Mouse (Mus musculus) forebrain, embryonic 12.5 days (tissue): ENCODE measurements around the gene Prdm10. TPM values are rescaled to one million over a fixed set of nuclear protein-coding genes. Genes with fewer than 3 reads are reported as not detected.

Experiments used
- ATAC-seq: fragments of 200-750 bp; cut with Nextera tagmentation; 2 replicates; pipeline ENCODE4 v1.8.0; 2017; ENCODE audit warnings: moderate TSS enrichment; ENCODE audit not compliant: low FRiP score
- H3K27ac ChIP-seq: fragments of 300-500 bp; sonication (generic); 2 replicates; pipeline ENCODE4 v1.5.1; 2016; ENCODE audit warnings: mild to moderate bottlenecking
- H3K27me3 ChIP-seq: fragments of 300-500 bp; sonication (generic); 2 replicates; pipeline ENCODE4 v1.6.1; 2016; ENCODE audit warnings: mild to moderate bottlenecking
- H3K36me3 ChIP-seq: fragments of 300-500 bp; sonication (generic); replicated peaks from 2 replicates; pipeline ENCODE4 v1.6.1; 2016; ENCODE audit warnings: mild to moderate bottlenecking
- H3K4me1 ChIP-seq: fragments of 300-500 bp; sonication (generic); 2 replicates; pipeline ENCODE4 v1.6.1; 2016
- H3K4me2 ChIP-seq: fragments of 300-500 bp; sonication (generic); 2 replicates; pipeline ENCODE4 v1.6.1; 2016; ENCODE audit warnings: mild to moderate bottlenecking, moderate library complexity
- H3K4me3 ChIP-seq: fragments of 300-500 bp; sonication (generic); replicated peaks from 2 replicates; pipeline ENCODE4 v1.5.1; 2016; ENCODE audit warnings: mild to moderate bottlenecking
- H3K9ac ChIP-seq: fragments of 300-500 bp; sonication (generic); 2 replicates; pipeline ENCODE4 v1.6.1; 2016; ENCODE audit warnings: mild to moderate bottlenecking
- H3K9me3 ChIP-seq: fragments of 300-500 bp; sonication (generic); 2 replicates; pipeline ENCODE4 v1.6.1; 2016
- whole genome bisulfite sequencing: fragments of 180-500 bp; shearing (Covaris S2); methylation state at CpG from one replicate; pipeline ENCODE4 v1.1.7; 2016; 5-methylcytosine and 5-hydroxymethylcytosine counted together
- polyA plus RNA-seq: library from polyadenylated mRNA; unstranded; fragments of >200 nt; fragmentation: Nextera tagmentation; extraction: Ambion mirVana; gene quantifications from 2 replicates; pipeline ENCODE4 v1.2.1, GENCODE M21; 2016

Gene Prdm10
- polyA plus RNA-seq, 1 experiment from 2014 or later: 10.7 TPM

GRCm38 (mm10) chr9:31348915-31349314, 68.6 kb downstream of the Prdm10 start:
- peaks cover 17% of the 10 kb centered on the region for H3K36me3 ChIP-seq
- no peaks in the 10 kb centered on the region for H3K9me3 ChIP-seq
- H3K4me2 ChIP-seq: no peak overlapping the region
- no peak overlapping the region for H3K9ac ChIP-seq
- no peak overlapping the region for H3K27ac ChIP-seq
- no peaks in the 10 kb centered on the region for H3K27me3 ChIP-seq
- peaks cover 6% of the 10 kb centered on the region; the same call in 1 of the 2 replicates for H3K4me1 ChIP-seq
- 71% methylated on average over 11 of the region's 11 CpGs for WGBS
- H3K4me3 ChIP-seq: no peak overlapping the region
- ATAC-seq: peak; percentile 69

GRCm38 (mm10) chr9:31352716-31353115, 72.4 kb downstream of the Prdm10 start:
- H3K9ac ChIP-seq: no peak overlapping the region
- no peaks in the 10 kb centered on the region for H3K9me3 ChIP-seq
- no peaks in the 10 kb centered on the region for H3K27me3 ChIP-seq
- peaks cover 44% of the 10 kb centered on the region for H3K36me3 ChIP-seq
- H3K4me2 ChIP-seq: no peak overlapping the region
- WGBS: 94% methylated on average over 2 of the region's 2 CpGs
- H3K4me1 ChIP-seq: no peaks in the 10 kb centered on the region
- H3K4me3 ChIP-seq: no peak overlapping the region
- no peak overlapping the region for H3K27ac ChIP-seq
- no peak for ATAC-seq

DNA sequence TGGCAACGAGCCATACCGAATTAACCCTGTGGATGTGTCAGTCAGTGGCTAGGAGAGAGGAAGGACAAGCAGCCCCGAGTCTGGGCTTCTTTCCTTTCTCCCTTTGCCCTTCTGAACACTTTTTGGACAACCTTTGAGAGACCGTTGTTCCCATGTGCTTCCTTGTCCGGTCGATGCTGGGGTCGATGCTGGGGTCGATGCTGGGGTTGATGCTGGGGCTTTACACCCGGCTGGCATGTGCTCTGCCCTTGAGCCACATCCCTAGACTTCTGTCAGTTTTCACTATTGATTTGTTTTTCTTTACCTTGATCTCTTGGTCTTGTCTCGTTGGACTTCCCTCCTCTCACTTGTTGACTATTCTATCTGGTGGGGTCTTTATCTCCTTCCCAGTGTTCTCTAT, 73.2 kb downstream of the Prdm10 start:
- WGBS: 95% methylated on average over 10 of the region's 10 CpGs
- no peaks in the 10 kb centered on the region for H3K4me1 ChIP-seq
- peaks cover 49% of the 10 kb centered on the region for H3K36me3 ChIP-seq
- H3K27ac ChIP-seq: no peak overlapping the region
- H3K4me3 ChIP-seq: no peak overlapping the region
- H3K9me3 ChIP-seq: no peaks in the 10 kb centered on the region
- ATAC-seq: no peak
- H3K9ac ChIP-seq: no peak overlapping the region
- H3K4me2 ChIP-seq: no peak overlapping the region
- no peaks in the 10 kb centered on the region for H3K27me3 ChIP-seq

DNA sequence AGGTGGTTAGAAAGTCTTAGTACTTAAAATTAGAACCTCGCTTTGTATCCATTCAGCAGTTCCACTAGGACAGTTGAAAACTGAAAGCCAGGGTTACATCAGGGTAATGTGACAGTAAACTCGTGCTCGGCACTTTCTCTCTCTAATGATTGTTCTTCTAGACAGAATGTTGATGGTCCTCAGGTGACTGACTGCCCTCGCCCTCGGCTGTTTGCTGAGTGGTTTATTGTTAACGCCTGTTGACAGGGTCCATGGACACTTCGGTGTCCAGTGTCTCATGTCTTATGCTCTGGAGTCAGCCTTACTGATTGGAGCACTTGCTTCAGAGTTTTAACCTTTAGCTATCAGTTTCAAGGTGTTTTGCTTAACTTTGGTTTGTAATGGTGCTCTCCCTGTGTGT, 73.7 kb downstream of the Prdm10 start:
- Histone ChIP-seq H3K4me2 (no peak overlapping the region), H3K27ac (no peak overlapping the region), H3K4me1 (no peaks in the 10 kb centered on the region), H3K4me3 (no peak overlapping the region), H3K9me3 (no peaks in the 10 kb centered on the region), H3K9ac (no peak overlapping the region), H3K36me3 (peaks cover 54% of the 10 kb centered on the region), H3K27me3 (no peaks in the 10 kb centered on the region)
- ATAC-seq: no peak
- WGBS: 95% methylated on average over 7 of the region's 7 CpGs

DNA sequence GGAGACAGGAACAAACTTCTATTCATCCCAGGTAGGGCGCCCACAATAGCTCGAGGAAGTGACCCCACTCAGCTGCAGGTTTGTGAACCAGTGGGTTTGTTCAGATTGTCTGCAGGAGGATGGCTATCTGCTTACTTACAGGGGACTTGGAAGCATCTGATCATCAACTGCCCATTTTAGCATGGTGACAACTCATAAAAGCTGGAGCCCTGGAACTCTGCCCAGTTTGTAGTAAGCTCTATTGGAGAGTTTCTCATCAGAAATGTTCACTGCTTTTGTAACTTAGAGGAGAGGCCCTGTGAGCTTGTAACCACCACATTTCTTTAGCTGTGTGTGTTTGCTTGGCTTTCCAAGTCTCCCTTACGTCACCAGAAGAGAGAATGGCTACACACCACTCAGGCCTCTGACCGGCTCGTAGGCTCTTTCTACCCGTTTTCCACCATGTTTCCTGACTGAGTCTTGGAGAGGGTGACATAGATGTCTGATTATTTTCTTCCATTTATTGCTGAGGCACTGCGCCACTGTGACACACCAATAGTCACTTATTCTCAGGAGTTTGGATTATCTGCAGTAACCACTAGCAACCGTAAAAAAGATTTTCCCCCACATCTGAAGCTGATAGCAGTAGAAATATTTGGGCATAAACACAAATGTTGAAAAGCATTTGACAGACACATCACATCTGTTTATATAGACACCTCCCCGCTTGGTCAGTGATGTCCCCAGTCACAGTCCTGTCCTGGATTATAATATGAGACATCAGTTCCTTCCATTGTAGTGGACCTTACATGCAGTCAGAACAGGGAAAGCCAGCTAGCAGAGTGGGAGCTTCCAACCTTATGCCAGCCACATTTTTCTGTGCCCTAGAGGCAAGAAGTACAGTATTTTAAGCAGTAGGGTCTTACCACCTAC, 83.6 kb downstream of the Prdm10 start:
- Histone ChIP-seq H3K27ac (no peak overlapping the region), H3K4me3 (no peak overlapping the region), H3K36me3 (peaks cover 57% of the 10 kb centered on the region), H3K9ac (no peak overlapping the region), H3K27me3 (no peaks in the 10 kb centered on the region), H3K4me2 (no peak overlapping the region), H3K4me1 (no peaks in the 10 kb centered on the region), H3K9me3 (no peaks in the 10 kb centered on the region)
- 94% methylated on average over 9 of the region's 9 CpGs for WGBS
- ATAC-seq: no peak

- no peaks in the 10 kb centered on the region for H3K9me3 ChIP-seq
- no peaks in the 10 kb centered on the region for H3K27me3 ChIP-seq
- no peak overlapping the region for H3K9ac ChIP-seq
- H3K4me3 ChIP-seq: no peak overlapping the region
- ATAC-seq: no peak
- no peak overlapping the region for H3K27ac ChIP-seq
- peaks cover 48% of the 10 kb centered on the region for H3K36me3 ChIP-seq
- H3K4me1 ChIP-seq: no peaks in the 10 kb centered on the region
- WGBS: 91% methylated on average over 8 of the region's 8 CpGs
- no peak overlapping the region for H3K4me2 ChIP-seq
Observed at GRCm38 (mm10) chr9:31365086-31365485, 84.7 kb downstream of the Prdm10 start.

- Histone ChIP-seq H3K4me2 (no peak overlapping the region), H3K36me3 (peaks cover 35% of the 10 kb centered on the region), H3K27ac (no peak overlapping the region), H3K27me3 (no peaks in the 10 kb centered on the region), H3K4me1 (no peaks in the 10 kb centered on the region), H3K9ac (no peak overlapping the region), H3K4me3 (no peak overlapping the region), H3K9me3 (0 out of 2 replicates have a peak, but pooled peaks cover 4% of the 10 kb centered on the region)
- WGBS: 94% methylated on average over 3 of the region's 3 CpGs
- ATAC-seq: no peak
Observed at GRCm38 (mm10) chr9:31371740-31372139, 91.4 kb downstream of the Prdm10 start.

GRCm38 (mm10) chr9:31376661-31377060, 96.3 kb downstream of the Prdm10 start:
- Histone ChIP-seq H3K4me1 (no peaks in the 10 kb centered on the region), H3K4me2 (no peak overlapping the region), H3K9ac (no peak overlapping the region), H3K36me3 (peaks cover 39% of the 10 kb centered on the region), H3K9me3 (0 out of 2 replicates have a peak, but pooled peaks cover 4% of the 10 kb centered on the region), H3K27me3 (no peaks in the 10 kb centered on the region), H3K4me3 (no peak overlapping the region), H3K27ac (no peak overlapping the region)
- no peak for ATAC-seq

DNA sequence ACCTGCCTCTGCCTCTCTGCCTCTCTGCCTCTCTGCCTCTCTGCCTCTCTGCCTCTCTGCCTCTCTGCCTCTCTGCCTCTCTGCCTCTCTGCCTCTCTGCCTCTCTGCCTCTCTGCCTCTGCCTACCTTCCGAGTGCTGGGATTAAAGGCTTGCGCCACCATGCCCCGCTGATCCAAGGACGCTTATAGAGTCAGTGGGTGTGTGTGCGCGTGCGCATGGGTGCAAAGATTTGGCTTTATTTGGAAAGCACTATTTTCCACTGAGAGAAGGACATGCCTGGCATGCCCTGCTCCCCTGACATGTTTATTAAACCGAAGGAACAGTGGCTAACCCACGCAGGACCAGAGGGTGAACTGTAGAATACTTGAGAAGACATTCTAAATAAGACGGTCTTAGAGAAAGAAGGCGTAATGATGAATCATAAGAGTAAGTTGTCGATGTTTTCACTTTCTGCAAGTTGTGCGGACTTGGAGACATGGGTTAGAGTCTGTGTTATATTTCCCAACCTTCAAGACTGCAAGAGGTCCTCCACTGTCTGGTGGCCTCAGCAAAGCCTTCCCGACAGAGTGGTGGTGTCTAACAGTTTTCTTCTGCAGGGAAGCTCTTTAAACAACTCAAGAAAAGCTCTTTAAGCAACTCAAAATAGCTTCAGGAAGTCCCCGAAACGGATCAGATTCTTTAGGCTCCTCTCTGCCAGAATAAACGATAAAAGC, 104.6 kb downstream of the Prdm10 start:
- Histone ChIP-seq H3K27me3 (no peaks in the 10 kb centered on the region), H3K36me3 (peaks cover 9% of the 10 kb centered on the region), H3K9ac (no peak overlapping the region), H3K9me3 (no peaks in the 10 kb centered on the region), H3K4me2 (peak overlapping the region; percentile 80; the same call in 1 of the 2 replicates), H3K4me3 (0 out of 2 replicates have a peak overlapping the region, but pooled peaks have one; percentile 90), H3K27ac (no peak overlapping the region), H3K4me1 (peaks cover 15% of the 10 kb centered on the region)
- WGBS: 84% methylated on average over 17 of the region's 17 CpGs
- no peak for ATAC-seq

DNA sequence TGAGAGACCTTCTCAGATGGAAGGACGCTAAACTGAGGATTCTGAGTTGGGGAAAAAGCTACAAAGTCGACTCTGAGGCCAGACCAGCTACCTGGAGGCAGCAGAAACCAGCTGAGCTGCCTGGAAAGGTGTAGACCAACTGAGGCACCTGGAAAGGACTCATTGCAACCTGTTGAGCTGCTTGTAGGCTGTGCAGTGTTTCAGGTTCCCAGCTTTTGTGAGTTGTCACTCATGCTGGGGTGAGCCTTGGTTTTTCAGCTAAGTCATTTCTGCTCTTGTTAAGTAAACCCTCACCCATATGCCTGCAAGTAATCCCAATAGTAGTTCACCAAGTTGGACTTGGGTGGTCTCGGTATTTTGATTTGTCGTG, 105.1 kb downstream of the Prdm10 start:
- H3K27me3 ChIP-seq: no peaks in the 10 kb centered on the region
- ATAC-seq: peak; percentile 37; the same call in 1 of the 2 replicates
- peak overlapping the region; percentile 80 for H3K4me2 ChIP-seq

GRCm38 (mm10) chr9:31385947-31386354, 105.6 kb downstream of the Prdm10 start, which contains the start of gene Nfrkb:
Nfrkb (plus strand) TSS chr9:31386192.
- WGBS: under 1% methylated on average over 45 of the region's 46 CpGs
- Histone ChIP-seq H3K4me2 (peak within 1 kb of the TSS; percentile 80), H3K4me1 (peaks cover 15% of the 10 kb centered on the region), H3K9ac (peak within 1 kb of the TSS; percentile 92), H3K36me3 (peaks cover 14% of the 10 kb centered on the region), H3K9me3 (no peaks in the 10 kb centered on the region), H3K27me3 (no peaks in the 10 kb centered on the region), H3K27ac (peak within 1 kb of the TSS; percentile 62), H3K4me3 (peak within 1 kb of the TSS; percentile 90)
- peak; percentile 98 for ATAC-seq

More for the DNA sequence above, 105.1 kb downstream of the Prdm10 start:
- Histone ChIP-seq H3K36me3 (peaks cover 10% of the 10 kb centered on the region), H3K9me3 (no peaks in the 10 kb centered on the region), H3K27ac (no peak overlapping the region), H3K4me1 (peaks cover 15% of the 10 kb centered on the region), H3K9ac (peak overlapping the region; percentile 92; the same call in 1 of the 2 replicates), H3K4me3 (peak overlapping the region; percentile 90)
- WGBS: 28% methylated on average over 4 of the region's 4 CpGs

DNA sequence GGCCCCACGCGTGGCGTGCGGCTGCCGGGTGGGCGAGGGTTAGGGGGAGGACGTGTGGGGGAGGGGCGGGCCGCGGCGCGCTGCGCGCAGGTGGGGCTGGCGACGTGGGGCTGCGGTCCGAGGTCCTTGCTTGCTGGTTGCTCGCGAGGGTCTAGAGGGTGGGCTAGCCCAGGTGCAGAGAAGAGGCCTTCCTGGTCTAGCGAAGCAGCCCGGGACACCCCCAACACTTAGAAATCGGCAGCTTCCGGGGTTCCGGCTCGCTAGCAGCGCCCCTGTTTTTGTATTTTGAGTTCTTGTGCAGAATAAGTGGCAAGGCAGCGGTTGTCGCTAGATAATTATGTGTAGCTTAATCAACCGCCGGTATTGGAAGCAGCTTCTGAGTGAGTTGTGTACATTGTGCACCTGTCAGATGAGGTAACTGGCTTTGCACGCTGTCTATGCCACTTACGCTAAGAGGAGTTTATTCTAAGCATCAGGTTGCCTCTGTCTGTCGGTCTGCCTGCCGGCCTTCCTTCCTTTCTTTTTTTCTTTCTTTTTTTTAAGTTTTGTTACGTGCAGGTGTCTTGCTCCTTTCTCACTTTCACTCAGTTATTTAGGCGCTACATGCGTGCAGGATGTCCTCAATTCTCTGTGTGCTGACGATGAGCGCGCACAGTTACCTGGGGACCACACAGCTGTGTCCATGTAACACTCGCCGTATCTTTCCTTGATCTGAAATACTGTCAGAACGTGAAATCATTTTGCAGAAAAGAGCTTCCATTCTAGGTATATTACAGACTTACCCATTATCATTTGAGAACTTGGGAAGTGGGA, 106.2 kb downstream of the Prdm10 start:
- Histone ChIP-seq H3K4me3 (peak overlapping the region; percentile 90), H3K27ac (peak overlapping the region; percentile 62), H3K4me2 (peak overlapping the region; percentile 80), H3K9me3 (no peaks in the 10 kb centered on the region), H3K27me3 (no peaks in the 10 kb centered on the region), H3K36me3 (peaks cover 21% of the 10 kb centered on the region), H3K4me1 (peaks cover 15% of the 10 kb centered on the region), H3K9ac (peak overlapping the region; percentile 92)
- peak; percentile 82 for ATAC-seq
- WGBS: 11% methylated on average over 42 of the region's 44 CpGs
